Mouse (Mus musculus) C2C12 (cell line): Measurements from ENCODE around the gene Cel. TPM values are rescaled to one million over a fixed set of nuclear protein-coding genes. Genes with fewer than 3 reads are reported as not detected.

Source experiments
- H3K27me3 ChIP-seq: one replicate; pipeline ENCODE4 v1.6.1; 2011; ENCODE audit not compliant: control insufficient read depth, insufficient read depth, insufficient read length
- H3K36me3 ChIP-seq: one replicate; pipeline ENCODE4 v1.6.1; 2011; ENCODE audit not compliant: control insufficient read depth, insufficient read depth
- H3K4me3 ChIP-seq: one replicate; pipeline ENCODE4 v1.5.1; 2011; ENCODE audit warnings: mild to moderate bottlenecking, control low read depth; ENCODE audit not compliant: poor library complexity, insufficient read depth, severe bottlenecking
- H3K79me2 ChIP-seq: one replicate; pipeline ENCODE4 v1.6.1; 2011; ENCODE audit not compliant: control insufficient read depth, insufficient read depth
- H3K79me3 ChIP-seq: one replicate; pipeline ENCODE4 v1.6.1; 2011; ENCODE audit warnings: low read depth, control low read depth
- H3ac ChIP-seq: one replicate; pipeline ENCODE3; 2011; ENCODE audit warnings: low read depth; ENCODE audit not compliant: control insufficient read depth, insufficient read length
- CEBPB ChIP-seq: IDR thresholded peaks from one replicate; pipeline ENCODE4 v1.6.1; 2011; ENCODE audit warnings: low read depth, mild to moderate bottlenecking, control low read depth, moderate library complexity
- CTCF ChIP-seq: IDR thresholded peaks from one replicate; pipeline ENCODE4 v1.5.1; 2011; ENCODE audit not compliant: control insufficient read depth, insufficient read depth, insufficient read length
- FOSL1 ChIP-seq: IDR thresholded peaks from one replicate; pipeline ENCODE4 v1.8.0; 2011; ENCODE audit warnings: mild to moderate bottlenecking, low read length; ENCODE audit not compliant: poor library complexity, insufficient read depth, severe bottlenecking
- MAX ChIP-seq: IDR thresholded peaks from one replicate; pipeline ENCODE4 v1.6.1; 2011; ENCODE audit warnings: mild to moderate bottlenecking, control low read depth
- MYOD1 ChIP-seq: IDR thresholded peaks from one replicate; pipeline ENCODE4 v1.6.1; 2011; ENCODE audit warnings: low read depth; ENCODE audit not compliant: control insufficient read depth, insufficient read length
- MYOG ChIP-seq: IDR thresholded peaks from one replicate; pipeline ENCODE4 v1.6.1; 2011; ENCODE audit not compliant: control insufficient read depth, insufficient read length; ENCODE audit errors: extremely low read depth
- USF1 ChIP-seq: IDR thresholded peaks from one replicate; pipeline ENCODE4 v1.6.1; 2011; ENCODE audit warnings: low read depth, mild to moderate bottlenecking, control low read depth, moderate library complexity
- long read RNA-seq, 2 experiments: library from polyadenylated mRNA; unstranded; transcript quantifications; one replicate each; pipeline ENCODE4 v2.0.0; 2019 to 2020
- polyA plus RNA-seq: library from polyadenylated mRNA; unstranded; fragments of >200 nt; fragmentation: generic; extraction: Trizol; gene quantifications from one replicate; pipeline ENCODE4 v1.2.1, GENCODE M21; 2012; ENCODE audit warnings: missing spikeins

Cel gene
- not detected for polyA plus RNA-seq
- long read RNA-seq, experiment 1: 0 reads
- long read RNA-seq, experiment 2: 0 reads

DNA sequence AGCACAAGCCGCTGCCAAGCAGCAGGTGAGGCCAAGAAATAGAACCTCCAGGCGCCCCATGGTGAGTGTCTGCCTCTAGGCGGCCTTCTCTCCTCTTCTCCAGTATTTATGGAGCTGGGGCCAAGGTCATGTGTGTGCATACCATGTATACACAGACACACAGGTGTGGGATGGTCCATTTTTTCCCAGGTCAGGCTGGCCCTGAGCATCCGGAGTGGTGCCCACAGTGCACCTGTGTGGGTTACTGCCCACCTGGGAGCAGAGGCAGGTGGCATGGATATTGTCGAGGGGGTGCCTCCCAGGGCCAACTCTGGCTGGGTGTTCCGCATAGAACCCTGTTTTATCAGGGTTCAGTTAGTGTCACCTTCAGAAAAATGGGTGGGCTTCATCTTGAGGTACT, at the start of gene Cel:
TSS of gene Cel (minus strand) at position 101 of the 400 bp plus-strand sequence.
- peaks cover 14% of the 10 kb centered on the region for H3K27me3 ChIP-seq
- peaks cover 25% of the 10 kb centered on the region for H3K36me3 ChIP-seq

DNA sequence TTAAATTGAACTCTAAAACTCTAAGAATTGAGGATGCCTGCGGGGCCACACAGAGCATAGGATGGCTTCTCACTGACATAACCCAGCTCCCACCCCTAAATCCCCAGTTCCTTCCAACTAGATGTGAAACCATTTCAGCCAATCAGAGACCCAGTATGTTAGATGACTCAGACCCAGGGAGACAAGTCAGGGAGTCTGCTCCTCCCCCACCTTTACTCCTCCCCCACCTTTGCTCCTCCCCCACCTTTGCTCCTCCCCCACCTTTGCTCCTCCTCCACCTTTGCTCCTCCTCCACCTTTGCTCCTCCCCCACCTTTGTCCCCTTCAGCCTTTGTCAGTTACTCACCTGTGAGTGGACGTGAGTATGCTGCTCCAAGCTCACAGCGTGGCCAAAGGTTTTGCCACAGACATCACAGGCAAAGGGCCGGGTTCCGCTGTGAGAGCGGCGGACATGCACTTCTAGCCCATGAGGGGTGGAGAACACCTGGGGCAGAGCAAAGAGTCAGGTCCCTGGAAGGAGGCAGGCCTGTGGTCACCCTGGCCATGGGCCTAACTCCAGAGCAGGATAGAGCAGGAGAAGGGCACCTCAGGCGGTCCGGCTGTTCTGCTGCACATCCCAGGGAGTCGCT, 49.3 kb upstream of the Cel start:
- no peak for TF ChIP-seq CEBPB
- TF ChIP-seq MAX: no peak
- no peak for TF ChIP-seq CTCF
- no peak for TF ChIP-seq USF1
- TF ChIP-seq FOSL1: no peak
- no peak for TF ChIP-seq MYOD1
- no peak for TF ChIP-seq MYOG
- Histone ChIP-seq H3K79me3 (no peaks in the 10 kb centered on the region), H3K27me3 (peaks cover 14% of the 10 kb centered on the region), H3K4me3 (no peak overlapping the region), H3K79me2 (no peaks in the 10 kb centered on the region), H3K36me3 (no peaks in the 10 kb centered on the region), H3ac (no peak overlapping the region)

More for the DNA sequence above, at the start of gene Cel:
- TF ChIP-seq MYOG (no peak), MAX (no peak), FOSL1 (no peak), USF1 (no peak), MYOD1 (no peak), CEBPB (no peak), CTCF (no peak)
- Histone ChIP-seq H3K4me3 (no peak within 1 kb of the TSS), H3ac (no peak within 1 kb of the TSS), H3K79me3 (no peaks in the 10 kb centered on the region), H3K79me2 (no peaks in the 10 kb centered on the region)

DNA sequence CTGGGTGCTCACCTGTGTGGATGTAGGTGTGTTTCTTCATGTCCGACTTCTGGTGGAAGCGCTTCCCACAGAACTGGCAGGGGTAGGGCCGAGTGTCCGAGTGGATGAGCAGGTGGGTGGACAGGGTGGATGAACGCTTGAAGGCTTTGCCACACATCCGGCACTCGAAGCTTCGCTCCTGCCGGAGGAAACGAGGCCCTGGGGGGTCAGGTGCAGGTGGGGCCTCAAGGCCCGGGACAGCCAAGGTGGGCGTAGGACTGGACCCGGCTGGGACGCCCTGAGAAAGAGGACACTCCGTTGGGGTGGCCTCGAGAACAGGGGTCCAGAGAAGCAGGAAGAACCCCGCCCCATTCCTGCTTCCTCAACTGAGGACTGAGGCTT, 48.2 kb upstream of the Cel start:
- Histone ChIP-seq H3K27me3 (peaks cover 11% of the 10 kb centered on the region), H3ac (no peak overlapping the region), H3K4me3 (no peak overlapping the region), H3K79me2 (no peaks in the 10 kb centered on the region), H3K79me3 (no peaks in the 10 kb centered on the region), H3K36me3 (no peaks in the 10 kb centered on the region)
- TF ChIP-seq FOSL1 (no peak), MAX (no peak), MYOD1 (no peak)

DNA sequence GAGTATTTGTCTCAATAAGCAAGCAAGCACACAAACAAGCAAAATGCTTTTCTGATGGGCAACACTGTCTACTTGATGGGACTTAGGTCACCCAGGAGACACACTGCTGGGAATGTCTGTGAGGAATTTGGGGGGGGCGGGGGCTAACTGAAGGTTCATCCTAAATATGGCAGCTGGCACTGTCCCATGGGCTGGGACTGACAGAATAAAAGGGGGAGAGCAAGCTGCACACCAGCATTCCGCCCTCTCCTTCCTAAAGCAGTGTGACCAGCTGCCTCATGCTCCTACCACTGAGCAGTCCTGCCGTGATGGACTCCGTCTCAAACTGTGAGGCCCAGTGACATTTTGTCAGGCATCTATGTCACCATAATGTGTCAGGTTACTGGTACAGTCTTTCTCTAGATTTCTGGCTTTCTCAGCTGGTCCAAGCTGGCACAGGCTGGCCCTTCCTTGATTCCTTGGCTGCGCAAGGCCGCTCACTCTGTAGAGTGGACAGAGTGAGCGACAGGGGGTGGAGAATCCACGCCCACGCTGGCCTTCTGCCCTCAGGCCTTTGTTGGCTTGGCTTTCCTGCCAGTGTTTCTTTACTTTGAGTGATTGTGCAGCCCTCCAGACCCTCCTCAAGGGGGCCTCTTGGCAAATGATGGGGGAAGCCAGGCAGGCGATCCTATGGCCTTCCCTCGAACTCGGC, 47.7 kb upstream of the Cel start:
- no peaks in the 10 kb centered on the region for H3K79me3 ChIP-seq
- no peaks in the 10 kb centered on the region for H3K36me3 ChIP-seq
- TF ChIP-seq FOSL1 (no peak), USF1 (no peak), MYOD1 (no peak), MAX (no peak), MYOG (no peak), CEBPB (no peak), CTCF (no peak)
- H3K79me2 ChIP-seq: no peaks in the 10 kb centered on the region
- no peak overlapping the region for H3K4me3 ChIP-seq
- H3ac ChIP-seq: no peak overlapping the region
- H3K27me3 ChIP-seq: peaks cover 11% of the 10 kb centered on the region

DNA sequence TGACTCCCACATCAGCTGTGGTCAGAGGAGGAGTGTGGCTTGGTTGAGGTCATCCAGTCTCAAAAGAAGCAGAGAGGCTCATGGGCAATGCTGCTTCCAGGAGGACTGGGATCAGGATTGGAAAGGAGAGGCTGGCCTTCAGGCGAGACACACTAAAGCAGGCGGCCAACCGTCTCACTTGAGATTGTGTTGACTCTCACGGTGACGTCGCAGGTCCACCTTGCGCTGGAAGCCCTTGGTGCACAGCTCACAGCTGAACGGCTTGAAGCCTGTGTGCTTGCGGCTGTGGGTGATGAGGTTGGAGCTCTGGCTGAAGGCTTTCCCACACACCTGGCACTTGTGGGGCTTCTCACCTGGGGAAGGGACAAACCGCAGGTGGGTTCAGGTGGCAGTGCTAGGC, 46.6 kb upstream of the Cel start:
- Histone ChIP-seq H3K79me2 (no peaks in the 10 kb centered on the region), H3ac (no peak overlapping the region), H3K36me3 (no peaks in the 10 kb centered on the region), H3K4me3 (no peak overlapping the region), H3K27me3 (peaks cover 6% of the 10 kb centered on the region), H3K79me3 (no peaks in the 10 kb centered on the region)
- no peak for TF ChIP-seq MYOD1
- no peak for TF ChIP-seq MAX
- no peak for TF ChIP-seq CTCF
- TF ChIP-seq USF1: no peak
- TF ChIP-seq MYOG: no peak
- TF ChIP-seq FOSL1: no peak
- no peak for TF ChIP-seq CEBPB
